Mouse (Mus musculus): Measurements from ENCODE around the gene Gm3526. TPM values are rescaled to one million over a fixed set of nuclear protein-coding genes. Genes with fewer than 3 reads are reported as not detected.

Gm3526 gene
- total RNA-seq (2023): not detected

DNA sequence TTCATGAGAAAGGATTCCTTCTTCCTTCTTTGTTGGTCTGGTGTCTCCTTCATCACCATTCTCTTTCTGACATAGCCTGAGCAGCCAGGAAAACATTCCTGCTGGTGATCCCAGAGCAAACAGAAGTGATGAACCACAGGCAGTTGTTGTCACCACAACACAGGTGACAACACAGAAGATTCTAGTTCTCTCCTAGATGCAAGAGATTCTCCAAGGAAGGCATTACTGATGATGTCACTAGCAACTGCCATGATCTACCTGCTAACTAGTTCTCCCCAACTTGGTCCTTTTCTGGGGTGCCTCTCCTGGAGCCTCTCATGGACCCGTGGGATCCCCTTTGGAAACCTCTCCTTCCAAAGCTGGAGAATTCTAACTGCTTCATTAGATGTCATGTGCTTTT lies at the start of gene Gm3526:
TSS of gene Gm3526 (minus strand) at position 101 of the 400 bp plus-strand sequence.

Other genes with a start within 250 kb of the Gm3526 start
- gene Gm3298, start 244.7 kb downstream of the Gm3526 start, total RNA-seq (2023): not detected
- not detected for gene 4930555G01Rik, start 210.0 kb downstream of the Gm3526 start, total RNA-seq (2023)
- not detected for gene Gm8281, start 189.5 kb downstream of the Gm3526 start, total RNA-seq (2023)
- gene Gm8279, start 129.1 kb downstream of the Gm3526 start, total RNA-seq (2023): not detected
- not detected for gene Gm3317, start 96.0 kb downstream of the Gm3526 start, total RNA-seq (2023)
- gene Gm8271, start 74.8 kb downstream of the Gm3526 start, total RNA-seq (2023): not detected
- gene Gm3542, start 74.3 kb upstream of the Gm3526 start, total RNA-seq (2023): not detected
- not detected for gene Gm3500, start 128.5 kb upstream of the Gm3526 start, total RNA-seq (2023)
- not detected for gene Gm3194, start 194.9 kb upstream of the Gm3526 start, total RNA-seq (2023)
- gene Gm8246, start 217.2 kb upstream of the Gm3526 start, total RNA-seq (2023): not detected
- not detected for gene Gm3187, start 223.6 kb upstream of the Gm3526 start, total RNA-seq (2023)
- gene Gm3488, start 241.1 kb upstream of the Gm3526 start, total RNA-seq (2023): not detected